Mouse (Mus musculus): ENCODE data around the gene Lrit3. TPM values are rescaled to one million over a fixed set of nuclear protein-coding genes. Genes with fewer than 3 reads are reported as not detected.

The Lrit3 gene
- polyA plus RNA-seq, 1 experiment from 2014 or later, result not detected

DNA sequence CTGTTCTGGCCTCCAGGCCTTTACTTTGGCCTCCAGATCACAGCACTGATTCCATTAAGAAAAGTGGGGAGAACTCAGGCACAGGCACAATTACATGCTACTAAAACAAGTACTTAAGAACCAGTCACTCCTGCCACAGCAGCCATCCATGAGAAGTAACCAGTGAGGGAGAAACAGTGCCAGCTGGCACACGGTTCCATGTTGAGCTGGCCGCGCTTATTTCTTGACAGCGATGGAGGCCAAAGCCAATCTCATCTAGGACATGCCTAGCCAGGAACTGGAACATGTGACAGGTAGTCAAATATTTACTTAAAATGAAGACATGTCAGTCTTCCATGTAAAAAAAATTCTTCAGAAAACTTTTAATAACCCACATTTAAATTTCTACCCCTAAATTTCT, 20.3 kb upstream of the Lrit3 start:
- H3K36me3 ChIP-seq, result peaks cover 16% of the 10 kb centered on the region
- H3K4me2 ChIP-seq, result no peak overlapping the region
- WGBS, result 94% methylated on average over 4 of the region's 4 CpGs
- no peaks in the 10 kb centered on the region for H3K9me3 ChIP-seq (replicated peaks)
- H3K4me3 ChIP-seq (replicated peaks), result no peak overlapping the region
- H3K9ac ChIP-seq (replicated peaks), result no peak overlapping the region
- no peak for ATAC-seq (ENCODE audit: low FRiP score)
- peaks cover 10% of the 10 kb centered on the region for H3K4me1 ChIP-seq
- no peak overlapping the region for H3K27ac ChIP-seq (replicated peaks)
- no peaks in the 10 kb centered on the region for H3K27me3 ChIP-seq (replicated peaks)

DNA sequence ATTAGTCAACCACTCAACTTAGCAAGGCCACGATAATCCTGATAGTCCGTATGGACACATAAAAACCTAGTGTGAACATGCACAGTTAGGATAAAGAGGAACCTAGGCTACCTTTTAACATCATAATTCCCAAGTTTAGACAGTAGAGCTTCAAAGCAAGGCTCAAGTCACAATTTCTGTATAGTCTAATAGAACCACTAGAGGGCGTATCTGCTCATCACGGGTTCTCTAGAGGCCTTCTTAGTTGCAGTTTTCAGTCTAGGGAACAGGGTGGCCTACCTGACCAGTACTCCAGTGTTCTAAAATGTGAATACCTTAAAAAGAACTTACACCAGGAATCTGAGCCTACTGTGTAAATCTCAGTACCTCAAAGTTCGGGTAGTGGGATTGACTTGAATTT, 19.5 kb upstream of the Lrit3 start:
- no peak overlapping the region for H3K9ac ChIP-seq (replicated peaks)
- ATAC-seq (ENCODE audit: low FRiP score), result no peak
- H3K4me1 ChIP-seq, result peaks cover 3% of the 10 kb centered on the region; the same call in 1 of the 2 replicates
- no peaks in the 10 kb centered on the region for H3K9me3 ChIP-seq (replicated peaks)
- peaks cover 16% of the 10 kb centered on the region for H3K36me3 ChIP-seq
- no peak overlapping the region for H3K4me2 ChIP-seq
- H3K4me3 ChIP-seq (replicated peaks), result no peak overlapping the region
- WGBS, result 57% methylated on average over 5 of the region's 5 CpGs
- no peak overlapping the region for H3K27ac ChIP-seq (replicated peaks)
- no peaks in the 10 kb centered on the region for H3K27me3 ChIP-seq (replicated peaks)

DNA sequence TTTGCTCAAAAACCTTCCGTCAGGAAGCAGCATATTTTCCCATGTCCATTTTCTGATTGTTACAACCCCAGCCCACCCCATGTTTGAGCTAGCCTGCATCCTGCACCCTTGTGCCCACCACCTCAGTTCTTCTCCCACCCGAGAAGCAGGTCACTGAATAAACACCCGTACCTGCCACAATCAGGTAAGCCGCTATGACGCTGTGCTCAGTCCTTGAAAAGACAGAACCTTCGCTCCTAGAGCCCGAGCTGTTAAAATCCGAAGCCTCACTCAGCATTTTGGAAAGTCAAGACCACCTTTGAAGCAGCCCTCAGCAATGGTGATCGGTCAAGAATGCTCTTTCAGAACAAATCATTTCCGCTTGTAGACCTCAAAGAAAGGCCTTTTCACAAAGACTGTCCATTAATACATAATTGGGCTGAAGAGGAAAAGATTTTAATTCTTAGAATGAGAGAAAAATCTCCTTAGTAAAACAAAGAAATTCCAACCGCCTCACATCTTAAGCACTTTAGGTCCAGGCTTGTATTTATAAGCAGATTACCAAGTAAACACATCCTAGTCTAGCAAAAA, 18.5 kb upstream of the Lrit3 start, which contains the start of gene Rrh:
Gene Rrh, minus strand, starts transcription at position 382 of the 570 bp plus-strand sequence.
- WGBS, result 61% methylated on average over 11 of the region's 11 CpGs
- Histone ChIP-seq H3K4me3 (replicated peaks) (no peak within 1 kb of the TSS), H3K36me3 (peaks cover 16% of the 10 kb centered on the region), H3K27ac (replicated peaks) (no peak within 1 kb of the TSS), H3K4me1 (no peaks in the 10 kb centered on the region), H3K9ac (replicated peaks) (no peak within 1 kb of the TSS), H3K9me3 (replicated peaks) (no peaks in the 10 kb centered on the region), H3K27me3 (replicated peaks) (no peaks in the 10 kb centered on the region), H3K4me2 (no peak within 1 kb of the TSS)
- ATAC-seq (ENCODE audit: low FRiP score), result no peak

DNA sequence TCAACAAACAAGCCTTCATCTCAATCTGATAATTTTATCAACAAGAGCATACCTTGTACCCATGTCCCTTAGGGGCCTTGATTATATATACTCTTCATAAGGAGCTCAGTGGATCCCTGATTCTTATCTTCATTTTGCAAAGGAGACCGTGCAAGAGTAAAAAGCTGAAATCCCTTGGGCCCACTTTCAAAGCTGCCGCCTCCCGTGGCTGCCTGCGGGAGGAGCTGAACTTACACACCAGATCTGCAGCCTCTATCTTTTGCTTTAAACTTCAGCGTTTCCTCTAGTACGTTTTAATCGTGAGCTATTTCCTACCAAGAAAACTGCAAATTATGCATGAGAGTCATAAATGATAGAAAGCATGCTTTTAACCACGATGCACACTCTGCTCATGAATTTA, 17.9 kb upstream of the Lrit3 start:
- ATAC-seq (ENCODE audit: low FRiP score), result no peak
- no peaks in the 10 kb centered on the region for H3K4me1 ChIP-seq
- no peak overlapping the region for H3K4me3 ChIP-seq (replicated peaks)
- peaks cover 16% of the 10 kb centered on the region for H3K36me3 ChIP-seq
- no peak overlapping the region for H3K4me2 ChIP-seq
- 70% methylated on average over 8 of the region's 8 CpGs for WGBS
- no peaks in the 10 kb centered on the region for H3K9me3 ChIP-seq (replicated peaks)
- no peak overlapping the region for H3K27ac ChIP-seq (replicated peaks)
- H3K9ac ChIP-seq (replicated peaks), result no peak overlapping the region
- H3K27me3 ChIP-seq (replicated peaks), result no peaks in the 10 kb centered on the region

DNA sequence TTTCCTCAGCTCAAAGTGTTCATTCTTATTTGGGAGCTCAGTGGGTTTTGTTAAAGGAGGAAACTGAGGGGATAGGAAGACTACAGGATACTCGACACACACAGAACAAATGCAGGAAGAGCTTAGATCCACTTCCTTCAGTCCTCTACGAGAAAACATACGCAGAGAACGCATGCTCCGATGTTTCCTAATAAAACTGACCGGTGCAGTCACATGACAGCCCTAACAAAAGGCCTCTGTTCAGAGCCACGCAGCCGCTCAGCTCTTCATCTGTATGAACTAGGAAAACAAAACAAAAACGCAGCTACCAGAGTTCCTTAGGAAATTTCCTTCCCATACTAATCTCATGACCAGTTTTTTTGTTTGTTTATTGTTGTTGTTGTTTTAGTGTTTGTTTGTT, 17.0 kb upstream of the Lrit3 start:
- Histone ChIP-seq H3K9me3 (replicated peaks) (no peaks in the 10 kb centered on the region), H3K36me3 (peaks cover 10% of the 10 kb centered on the region; the same call in 1 of the 2 replicates), H3K27me3 (replicated peaks) (no peaks in the 10 kb centered on the region), H3K4me3 (replicated peaks) (no peak overlapping the region), H3K4me2 (no peak overlapping the region), H3K27ac (replicated peaks) (no peak overlapping the region), H3K4me1 (no peaks in the 10 kb centered on the region), H3K9ac (replicated peaks) (no peak overlapping the region)
- 62% methylated on average over 9 of the region's 9 CpGs for WGBS
- ATAC-seq (ENCODE audit: low FRiP score), result no peak

DNA sequence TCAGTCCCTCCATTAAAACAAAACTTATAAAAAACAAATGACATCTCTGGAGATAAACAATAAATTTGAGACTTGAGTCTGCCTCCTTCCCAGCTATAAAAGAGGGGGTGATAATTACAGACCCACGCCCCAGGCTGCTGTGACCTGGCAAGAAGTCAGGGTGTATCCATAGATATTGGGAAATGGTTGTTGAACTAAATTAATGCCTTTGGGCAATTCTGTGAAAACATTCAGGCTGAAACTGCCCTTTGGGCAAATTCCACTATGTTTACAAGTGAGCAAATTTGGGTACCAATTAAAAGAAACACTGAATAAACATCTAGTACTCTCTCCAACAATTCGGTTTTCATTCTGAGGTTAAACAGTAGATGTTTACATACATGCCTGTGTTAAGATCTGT, 4.8 kb downstream of the Lrit3 start:
- no peak for ATAC-seq (ENCODE audit: low FRiP score)
- no peak overlapping the region for H3K27ac ChIP-seq (replicated peaks)
- 82% methylated on average over 2 of the region's 2 CpGs for WGBS
- H3K4me1 ChIP-seq, result no peaks in the 10 kb centered on the region
- no peaks in the 10 kb centered on the region for H3K9me3 ChIP-seq (replicated peaks)
- no peak overlapping the region for H3K9ac ChIP-seq (replicated peaks)
- H3K36me3 ChIP-seq, result no peaks in the 10 kb centered on the region
- no peak overlapping the region for H3K4me3 ChIP-seq (replicated peaks)
- no peak overlapping the region for H3K4me2 ChIP-seq
- H3K27me3 ChIP-seq (replicated peaks), result no peaks in the 10 kb centered on the region

DNA sequence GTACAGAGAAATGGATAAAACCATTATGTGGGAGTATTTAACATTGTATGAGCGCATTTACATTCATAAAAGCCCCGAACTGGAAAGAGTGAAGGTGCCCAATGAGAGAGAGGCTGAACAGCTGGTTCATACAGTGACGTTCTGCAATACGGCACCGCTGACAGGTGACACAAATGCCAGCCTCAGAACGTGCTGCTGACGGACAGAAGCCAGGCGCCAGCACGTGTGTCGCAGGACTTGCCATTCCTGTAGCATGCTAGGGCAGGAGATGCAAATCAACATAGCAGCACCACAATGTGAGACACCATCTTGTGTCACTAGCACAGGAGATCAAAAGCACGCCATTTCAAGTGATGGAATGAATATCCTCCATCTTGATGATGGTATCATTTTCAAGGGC, 5.3 kb downstream of the Lrit3 start:
- 92% methylated on average over 11 of the region's 11 CpGs for WGBS
- no peak for ATAC-seq (ENCODE audit: low FRiP score)
- Histone ChIP-seq H3K4me3 (replicated peaks) (no peak overlapping the region), H3K9me3 (replicated peaks) (no peaks in the 10 kb centered on the region), H3K9ac (replicated peaks) (no peak overlapping the region), H3K36me3 (no peaks in the 10 kb centered on the region), H3K27ac (replicated peaks) (no peak overlapping the region), H3K4me2 (no peak overlapping the region), H3K27me3 (replicated peaks) (no peaks in the 10 kb centered on the region), H3K4me1 (no peaks in the 10 kb centered on the region)

DNA sequence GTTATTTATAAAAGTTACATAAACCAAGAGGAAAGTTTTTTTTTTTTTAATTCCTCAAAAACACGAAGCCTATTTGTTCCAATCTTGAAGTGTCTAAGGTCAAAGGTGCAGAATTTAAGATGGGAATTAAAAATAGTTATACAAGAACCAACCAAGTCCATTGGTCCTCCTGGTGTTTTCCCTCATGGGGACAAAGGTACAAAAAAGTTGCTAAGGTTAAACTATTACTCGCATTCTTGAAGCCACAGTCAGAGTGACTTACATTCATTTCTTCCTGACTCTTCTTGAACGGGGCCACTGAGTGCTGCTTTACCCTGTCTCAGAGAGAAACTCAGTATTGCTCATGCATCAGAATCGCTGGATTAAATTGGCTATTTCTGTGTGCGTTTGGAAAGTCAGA, 6.5 kb downstream of the Lrit3 start:
- H3K4me1 ChIP-seq, result no peaks in the 10 kb centered on the region
- no peaks in the 10 kb centered on the region for H3K36me3 ChIP-seq
- no peaks in the 10 kb centered on the region for H3K9me3 ChIP-seq (replicated peaks)
- H3K4me2 ChIP-seq, result no peak overlapping the region
- WGBS, result 86% methylated on average over 5 of the region's 5 CpGs
- ATAC-seq (ENCODE audit: low FRiP score), result no peak
- H3K27me3 ChIP-seq (replicated peaks), result no peaks in the 10 kb centered on the region
- H3K9ac ChIP-seq (replicated peaks), result no peak overlapping the region
- H3K27ac ChIP-seq (replicated peaks), result no peak overlapping the region
- H3K4me3 ChIP-seq (replicated peaks), result no peak overlapping the region

DNA sequence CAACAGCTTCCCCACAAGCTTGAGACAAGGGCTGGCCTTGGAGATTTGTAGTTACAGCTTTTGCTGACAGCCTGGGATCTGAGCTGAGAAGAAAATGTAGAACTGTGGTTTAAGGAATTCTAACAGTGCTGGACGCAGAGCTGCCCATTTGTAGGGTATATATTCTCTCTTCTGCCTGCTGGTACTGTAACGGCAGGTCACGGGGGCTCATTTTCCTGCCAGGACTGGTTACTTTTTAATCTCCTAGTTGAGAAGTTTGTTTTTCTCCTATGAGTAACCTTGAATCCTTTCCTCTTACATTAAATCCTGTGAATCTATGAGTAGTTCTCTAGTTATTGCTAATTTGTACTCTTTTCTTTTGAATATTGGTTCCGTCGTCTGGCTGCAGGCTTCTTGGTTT, 10.0 kb downstream of the Lrit3 start:
- H3K4me3 ChIP-seq (replicated peaks), result no peak overlapping the region
- 94% methylated on average over 5 of the region's 5 CpGs for WGBS

DNA sequence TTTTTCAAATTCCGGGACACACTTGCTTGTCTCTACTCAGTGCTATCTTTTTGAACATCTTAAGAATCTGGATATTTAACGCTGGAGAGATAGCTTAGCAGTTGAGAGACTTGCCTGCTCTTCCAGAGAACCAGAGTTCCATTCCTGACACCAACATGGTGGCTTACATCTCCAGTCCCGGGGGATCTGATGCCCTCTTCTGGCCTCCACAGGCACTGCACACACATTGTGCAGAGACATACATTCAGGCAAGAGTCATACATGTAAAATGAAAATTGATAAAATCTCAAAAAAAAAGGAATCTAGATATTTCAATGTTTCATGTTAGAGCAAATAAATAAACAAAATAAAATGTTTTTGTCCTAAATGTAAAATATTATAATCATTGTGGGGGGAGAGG, 21.1 kb downstream of the Lrit3 start:
- WGBS, result 93% methylated on average over 3 of the region's 3 CpGs
- H3K9me3 ChIP-seq (replicated peaks), result no peaks in the 10 kb centered on the region
- H3K27ac ChIP-seq (replicated peaks), result no peak overlapping the region
- no peak for ATAC-seq (ENCODE audit: low FRiP score)
- no peak overlapping the region for H3K4me2 ChIP-seq
- no peaks in the 10 kb centered on the region for H3K4me1 ChIP-seq
- H3K4me3 ChIP-seq (replicated peaks), result no peak overlapping the region
- no peak overlapping the region for H3K9ac ChIP-seq (replicated peaks)
- no peaks in the 10 kb centered on the region for H3K27me3 ChIP-seq (replicated peaks)
- no peaks in the 10 kb centered on the region for H3K36me3 ChIP-seq

More for the DNA sequence above, 10.0 kb downstream of the Lrit3 start:
- Histone ChIP-seq H3K4me1 (no peaks in the 10 kb centered on the region), H3K9me3 (replicated peaks) (no peaks in the 10 kb centered on the region), H3K27me3 (replicated peaks) (no peaks in the 10 kb centered on the region), H3K4me2 (no peak overlapping the region), H3K36me3 (no peaks in the 10 kb centered on the region), H3K27ac (replicated peaks) (no peak overlapping the region), H3K9ac (replicated peaks) (no peak overlapping the region)
- ATAC-seq (ENCODE audit: low FRiP score), result no peak

DNA sequence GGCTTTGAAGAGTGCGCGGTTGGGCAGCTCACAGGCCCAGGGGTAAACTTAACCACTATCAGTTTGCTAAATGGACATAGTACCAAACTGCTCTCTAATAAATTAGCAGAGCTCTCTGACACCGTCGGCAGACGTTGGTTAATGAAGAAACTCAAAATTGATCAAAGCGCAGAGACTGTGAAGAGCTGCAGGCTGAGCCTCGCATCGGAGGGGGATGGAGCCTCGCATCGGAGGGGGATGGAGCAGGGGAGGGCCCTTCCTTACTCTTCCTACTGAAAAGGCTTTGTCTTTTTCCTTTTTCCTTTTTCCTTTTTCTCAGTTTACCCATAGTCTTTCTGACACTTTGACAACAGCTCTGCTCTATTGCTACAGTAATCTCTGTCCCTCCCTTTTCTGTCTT, 22.4 kb downstream of the Lrit3 start:
- ATAC-seq (ENCODE audit: low FRiP score), result no peak
- H3K9ac ChIP-seq (replicated peaks), result no peak overlapping the region
- H3K4me3 ChIP-seq (replicated peaks), result no peak overlapping the region
- 51% methylated on average over 10 of the region's 10 CpGs for WGBS
- no peaks in the 10 kb centered on the region for H3K27me3 ChIP-seq (replicated peaks)
- no peaks in the 10 kb centered on the region for H3K4me1 ChIP-seq
- no peak overlapping the region for H3K4me2 ChIP-seq
- H3K27ac ChIP-seq (replicated peaks), result no peak overlapping the region
- no peaks in the 10 kb centered on the region for H3K9me3 ChIP-seq (replicated peaks)
- no peaks in the 10 kb centered on the region for H3K36me3 ChIP-seq

DNA sequence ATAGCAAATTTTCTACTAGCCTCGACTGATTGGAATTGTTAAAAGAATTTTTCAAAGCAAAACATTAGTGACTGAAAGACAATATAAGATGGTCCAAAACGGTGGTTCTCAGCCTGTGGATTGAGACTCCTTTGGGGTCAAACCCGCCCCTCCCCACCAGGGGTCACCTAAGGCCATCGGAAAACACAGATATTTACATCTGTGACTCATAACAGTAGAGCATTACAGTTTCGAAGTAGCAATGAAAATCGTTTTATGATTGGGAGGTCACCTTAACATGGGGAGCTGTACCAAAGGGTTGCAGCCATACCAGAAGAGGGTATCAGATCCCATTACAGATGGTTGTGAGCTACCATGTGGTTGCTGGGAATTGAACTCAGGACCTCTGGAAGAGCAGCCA, 32.6 kb downstream of the Lrit3 start:
- no peaks in the 10 kb centered on the region for H3K9me3 ChIP-seq (replicated peaks)
- H3K4me3 ChIP-seq (replicated peaks), result no peak overlapping the region
- H3K27me3 ChIP-seq (replicated peaks), result no peaks in the 10 kb centered on the region
- H3K4me2 ChIP-seq, result no peak overlapping the region
- no peak overlapping the region for H3K9ac ChIP-seq (replicated peaks)
- no peaks in the 10 kb centered on the region for H3K36me3 ChIP-seq
- ATAC-seq (ENCODE audit: low FRiP score), result no peak
- 86% methylated on average over 6 of the region's 6 CpGs for WGBS
- H3K4me1 ChIP-seq, result no peaks in the 10 kb centered on the region
- no peak overlapping the region for H3K27ac ChIP-seq (replicated peaks)
